Mouse (Mus musculus): Measurements from ENCODE around the gene Gtf2ird1. TPM values are rescaled to one million over a fixed set of nuclear protein-coding genes. Genes with fewer than 3 reads are reported as not detected.
"Not testable (repeated sequence)": the region's sequence is repeated elsewhere in the genome, so short reads cannot be mapped to it uniquely, and the experiment has no call there.

Gene Gtf2ird1
- polyA plus RNA-seq, 1 experiment from 2014 or later, result 51.8 TPM

- H3K9ac ChIP-seq (ENCODE audit: low read depth, low read length), result no peak overlapping the region
- DNase-seq (ENCODE audit: low spot score) (no peak), ATAC-seq (replicated peaks; ENCODE audit: low FRiP score) (no peak; the same call in 1 of the 2 replicates)
- H3K9me3 ChIP-seq (ENCODE audit: control insufficient read depth, low read length), result no peaks in the 10 kb centered on the region
- peaks cover 5% of the 10 kb centered on the region; the same call in 1 of the 2 replicates for H3K36me3 ChIP-seq (ENCODE audit: control insufficient read depth, insufficient read depth, low read length)
- H3K27me3 ChIP-seq (replicated peaks; ENCODE audit: control insufficient read depth, insufficient read depth, low read length), result no peaks in the 10 kb centered on the region
- H3K4me2 ChIP-seq, result no peak overlapping the region
- no peaks in the 10 kb centered on the region for H3K4me1 ChIP-seq (replicated peaks; ENCODE audit: control insufficient read depth, insufficient read depth, low read length)
- 46% methylated on average over 9 of the region's 9 CpGs for WGBS
- H3K4me3 ChIP-seq (ENCODE audit: low read depth, low read length), result no peak overlapping the region
- H3K27ac ChIP-seq (ENCODE audit: low read depth, low read length), result peak overlapping the region; percentile 54; the same call in 1 of the 2 replicates
These were observed 82.5 kb downstream of the Gtf2ird1 start for GRCm38 (mm10) chr5:134373912-134374488.

GRCm38 (mm10) chr5:134372926-134373658 lies 83.4 kb downstream of the Gtf2ird1 start:
- Histone ChIP-seq H3K27ac (ENCODE audit: low read depth, low read length) (no peak overlapping the region), H3K27me3 (replicated peaks; ENCODE audit: control insufficient read depth, insufficient read depth, low read length) (no peaks in the 10 kb centered on the region), H3K9ac (ENCODE audit: low read depth, low read length) (no peak overlapping the region), H3K4me3 (ENCODE audit: low read depth, low read length) (no peak overlapping the region), H3K4me2 (no peak overlapping the region), H3K36me3 (ENCODE audit: control insufficient read depth, insufficient read depth, low read length) (peaks cover 5% of the 10 kb centered on the region), H3K9me3 (ENCODE audit: control insufficient read depth, low read length) (no peaks in the 10 kb centered on the region), H3K4me1 (replicated peaks; ENCODE audit: control insufficient read depth, insufficient read depth, low read length) (no peaks in the 10 kb centered on the region)
- 92% methylated on average over 6 of the region's 6 CpGs for WGBS
- no peak for ATAC-seq (replicated peaks; ENCODE audit: low FRiP score)
- DNase-seq (ENCODE audit: low spot score), result no peak

GRCm38 (mm10) chr5:134371511-134372289 lies 84.8 kb downstream of the Gtf2ird1 start:
- DNase-seq (ENCODE audit: low spot score), result no peak
- H3K27ac ChIP-seq (ENCODE audit: low read depth, low read length), result no peak overlapping the region
- H3K4me1 ChIP-seq (replicated peaks; ENCODE audit: control insufficient read depth, insufficient read depth, low read length), result no peaks in the 10 kb centered on the region
- 87% methylated on average over 5 of the region's 5 CpGs for WGBS
- H3K4me2 ChIP-seq, result no peak overlapping the region
- peaks cover 3% of the 10 kb centered on the region for H3K36me3 ChIP-seq (ENCODE audit: control insufficient read depth, insufficient read depth, low read length)
- no peaks in the 10 kb centered on the region for H3K9me3 ChIP-seq (ENCODE audit: control insufficient read depth, low read length)
- no peak overlapping the region for H3K4me3 ChIP-seq (ENCODE audit: low read depth, low read length)
- no peaks in the 10 kb centered on the region for H3K27me3 ChIP-seq (replicated peaks; ENCODE audit: control insufficient read depth, insufficient read depth, low read length)
- H3K9ac ChIP-seq (ENCODE audit: low read depth, low read length), result no peak overlapping the region
- no peak for ATAC-seq (replicated peaks; ENCODE audit: low FRiP score)

GRCm38 (mm10) chr5:134370831-134371230 lies 85.7 kb downstream of the Gtf2ird1 start:
- no peak overlapping the region for H3K9ac ChIP-seq (ENCODE audit: low read depth, low read length)

GRCm38 (mm10) chr5:134359101-134359500 lies 97.4 kb downstream of the Gtf2ird1 start:
- Histone ChIP-seq H3K9me3 (ENCODE audit: control insufficient read depth, low read length) (no peaks in the 10 kb centered on the region), H3K4me3 (ENCODE audit: low read depth, low read length) (no peak overlapping the region), H3K4me1 (replicated peaks; ENCODE audit: control insufficient read depth, insufficient read depth, low read length) (no peaks in the 10 kb centered on the region), H3K27me3 (replicated peaks; ENCODE audit: control insufficient read depth, insufficient read depth, low read length) (no peaks in the 10 kb centered on the region), H3K27ac (ENCODE audit: low read depth, low read length) (no peak overlapping the region), H3K4me2 (no peak overlapping the region), H3K36me3 (ENCODE audit: control insufficient read depth, insufficient read depth, low read length) (peaks cover 25% of the 10 kb centered on the region), H3K9ac (ENCODE audit: low read depth, low read length) (no peak overlapping the region)
- 89% methylated on average over 4 of the region's 4 CpGs for WGBS
- no peak for ATAC-seq (replicated peaks; ENCODE audit: low FRiP score)
- DNase-seq (ENCODE audit: low spot score), result no peak

More at GRCm38 (mm10) chr5:134370831-134371230, 85.7 kb downstream of the Gtf2ird1 start:
- no peak for ATAC-seq (replicated peaks; ENCODE audit: low FRiP score)
- WGBS, result 83% methylated on average over 2 of the region's 2 CpGs
- Histone ChIP-seq H3K4me2 (no peak overlapping the region), H3K9me3 (ENCODE audit: control insufficient read depth, low read length) (no peaks in the 10 kb centered on the region), H3K4me3 (ENCODE audit: low read depth, low read length) (no peak overlapping the region), H3K27ac (ENCODE audit: low read depth, low read length) (no peak overlapping the region), H3K4me1 (replicated peaks; ENCODE audit: control insufficient read depth, insufficient read depth, low read length) (no peaks in the 10 kb centered on the region), H3K36me3 (ENCODE audit: control insufficient read depth, insufficient read depth, low read length) (peaks cover 3% of the 10 kb centered on the region), H3K27me3 (replicated peaks; ENCODE audit: control insufficient read depth, insufficient read depth, low read length) (no peaks in the 10 kb centered on the region)
- DNase-seq (ENCODE audit: low spot score), result no peak

GRCm38 (mm10) chr5:134355372-134355771 lies 101.1 kb downstream of the Gtf2ird1 start:
- H3K4me3 ChIP-seq (ENCODE audit: low read depth, low read length); H3K27me3 ChIP-seq (replicated peaks; ENCODE audit: control insufficient read depth, insufficient read depth, low read length); H3K27ac ChIP-seq (ENCODE audit: low read depth, low read length); DNase-seq (ENCODE audit: low spot score); H3K9me3 ChIP-seq (ENCODE audit: control insufficient read depth, low read length); ATAC-seq (replicated peaks; ENCODE audit: low FRiP score); H3K9ac ChIP-seq (ENCODE audit: low read depth, low read length); H3K4me2 ChIP-seq: not testable (repeated sequence)
- peaks cover 17% of the 10 kb centered on the region for H3K36me3 ChIP-seq (ENCODE audit: control insufficient read depth, insufficient read depth, low read length)
- WGBS, result 87% methylated on average over 4 of the region's 4 CpGs
- H3K4me1 ChIP-seq (replicated peaks; ENCODE audit: control insufficient read depth, insufficient read depth, low read length), result peaks cover 11% of the 10 kb centered on the region

GRCm38 (mm10) chr5:134353117-134353516 lies 103.4 kb downstream of the Gtf2ird1 start:
- ATAC-seq (replicated peaks; ENCODE audit: low FRiP score) (no peak), DNase-seq (ENCODE audit: low spot score) (no peak)
- WGBS, result 63% methylated on average over 4 of the region's 4 CpGs
- H3K27ac ChIP-seq (ENCODE audit: low read depth, low read length), result no peak overlapping the region
- H3K36me3 ChIP-seq (ENCODE audit: control insufficient read depth, insufficient read depth, low read length), result peaks cover 3% of the 10 kb centered on the region; the same call in 1 of the 2 replicates
- peaks cover 12% of the 10 kb centered on the region for H3K4me1 ChIP-seq (replicated peaks; ENCODE audit: control insufficient read depth, insufficient read depth, low read length)
- no peak overlapping the region for H3K9ac ChIP-seq (ENCODE audit: low read depth, low read length)
- no peaks in the 10 kb centered on the region for H3K27me3 ChIP-seq (replicated peaks; ENCODE audit: control insufficient read depth, insufficient read depth, low read length)
- H3K9me3 ChIP-seq (ENCODE audit: control insufficient read depth, low read length), result no peaks in the 10 kb centered on the region
- H3K4me2 ChIP-seq, result no peak overlapping the region
- no peak overlapping the region for H3K4me3 ChIP-seq (ENCODE audit: low read depth, low read length)

- no peaks in the 10 kb centered on the region for H3K27me3 ChIP-seq (replicated peaks; ENCODE audit: control insufficient read depth, insufficient read depth, low read length)
- no peak overlapping the region for H3K4me3 ChIP-seq (ENCODE audit: low read depth, low read length)
- WGBS, result 65% methylated on average over 3 of the region's 3 CpGs
- no peak for DNase-seq (ENCODE audit: low spot score)
- no peak overlapping the region for H3K9ac ChIP-seq (ENCODE audit: low read depth, low read length)
- no peak overlapping the region for H3K27ac ChIP-seq (ENCODE audit: low read depth, low read length)
- no peak for ATAC-seq (replicated peaks; ENCODE audit: low FRiP score)
- peaks cover 12% of the 10 kb centered on the region for H3K4me1 ChIP-seq (replicated peaks; ENCODE audit: control insufficient read depth, insufficient read depth, low read length)
- no peak overlapping the region for H3K4me2 ChIP-seq
- H3K36me3 ChIP-seq (ENCODE audit: control insufficient read depth, insufficient read depth, low read length), result no peaks in the 10 kb centered on the region; the same call in 1 of the 2 replicates
- H3K9me3 ChIP-seq (ENCODE audit: control insufficient read depth, low read length), result no peaks in the 10 kb centered on the region
These were observed 104.0 kb downstream of the Gtf2ird1 start for GRCm38 (mm10) chr5:134352527-134353001.
